Mouse (Mus musculus) erythroblast, embryonic 14.5 days (primary cell): ENCODE measurements around the gene Olfr641.

ENCODE experiments used
- GATA1 ChIP-seq: IDR thresholded peaks from 2 replicates; pipeline ENCODE4 v1.6.1; 2012; ENCODE audit warnings: low read length, inconsistent platforms, mixed read lengths
- TAL1 ChIP-seq: IDR thresholded peaks from 3 replicates; pipeline ENCODE4 v1.6.1; 2012; ENCODE audit warnings: low read length, inconsistent platforms, mixed read lengths

DNA sequence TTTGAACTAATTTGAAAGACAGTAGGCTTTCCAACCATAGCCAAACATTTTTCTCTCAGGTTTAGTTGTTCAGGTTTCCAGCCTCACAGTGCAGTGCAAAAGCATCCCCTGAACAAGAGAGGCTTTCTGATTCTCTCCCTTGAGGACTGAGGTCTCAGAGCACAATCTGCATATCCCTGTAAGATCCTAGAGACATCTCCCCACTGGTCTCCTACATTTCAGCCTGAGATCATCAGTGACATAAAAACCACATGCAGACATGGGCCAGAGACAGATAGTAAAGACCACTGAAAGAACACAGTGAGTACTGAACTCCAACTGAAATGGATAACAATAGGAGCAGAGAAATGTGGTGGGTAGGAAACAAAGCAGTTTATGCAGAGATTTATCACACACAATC lies 36.8 kb upstream of the Olfr641 start, which contains the start of gene Olfr638:
- no peak for TF ChIP-seq GATA1
- TF ChIP-seq TAL1: no peak
